Mouse (Mus musculus) heart, postnatal 0 days (tissue): ENCODE measurements at regions not wholly inside any gene's neighbourhood (a gene's known extent, or its start where the extent isn't known, plus 50 kb on each side); places are given as distances from the start of the nearest gene placed in this dataset.

Experiments
- CTCF ChIP-seq: IDR thresholded peaks from 2 replicates; pipeline ENCODE4 v1.5.1; 2016; ENCODE audit warnings: antibody characterized with exemption, control low read depth, low read depth
- EP300 ChIP-seq: IDR thresholded peaks from 2 replicates; pipeline ENCODE4 v1.6.1; 2016; ENCODE audit warnings: antibody characterized with exemption, low read depth

- no peak for TF ChIP-seq CTCF
- TF ChIP-seq EP300: no peak
These were observed 137.0 kb downstream of the Dusp6 start for GRCm38 (mm10) chr10:99400076-99400475.
